Mouse (Mus musculus): ENCODE measurements around the gene Slc25a45.
A peak's percentile ranks its signal among the peaks of the same experiment; 100 is the strongest.

Gene Slc25a45

DNA sequence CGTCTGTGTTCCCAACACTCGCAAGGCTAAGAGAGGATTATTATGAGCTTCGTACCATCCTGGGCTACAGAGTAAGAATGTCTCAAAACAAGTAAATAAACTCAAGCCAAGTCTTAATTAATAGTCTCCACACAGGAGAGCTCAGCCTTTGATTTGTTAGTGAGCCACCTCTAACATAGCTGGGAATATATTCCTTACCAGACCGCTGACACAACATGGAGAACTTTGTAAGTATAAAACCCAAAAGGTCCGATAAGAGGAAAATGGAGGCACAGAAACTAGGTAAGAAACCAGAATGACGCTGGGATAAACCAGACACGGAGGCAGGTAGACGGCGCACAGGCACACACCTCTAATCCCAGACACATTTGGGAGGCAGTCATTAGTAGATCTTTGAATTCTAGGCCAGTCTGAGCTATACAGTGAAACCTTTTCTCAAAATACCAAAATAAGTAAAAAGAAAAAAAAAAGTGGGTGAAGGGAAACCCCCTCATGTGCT, 36.7 kb upstream of the Slc25a45 start:
- no peak for DNase-seq (ENCODE audit: low spot score)

DNA sequence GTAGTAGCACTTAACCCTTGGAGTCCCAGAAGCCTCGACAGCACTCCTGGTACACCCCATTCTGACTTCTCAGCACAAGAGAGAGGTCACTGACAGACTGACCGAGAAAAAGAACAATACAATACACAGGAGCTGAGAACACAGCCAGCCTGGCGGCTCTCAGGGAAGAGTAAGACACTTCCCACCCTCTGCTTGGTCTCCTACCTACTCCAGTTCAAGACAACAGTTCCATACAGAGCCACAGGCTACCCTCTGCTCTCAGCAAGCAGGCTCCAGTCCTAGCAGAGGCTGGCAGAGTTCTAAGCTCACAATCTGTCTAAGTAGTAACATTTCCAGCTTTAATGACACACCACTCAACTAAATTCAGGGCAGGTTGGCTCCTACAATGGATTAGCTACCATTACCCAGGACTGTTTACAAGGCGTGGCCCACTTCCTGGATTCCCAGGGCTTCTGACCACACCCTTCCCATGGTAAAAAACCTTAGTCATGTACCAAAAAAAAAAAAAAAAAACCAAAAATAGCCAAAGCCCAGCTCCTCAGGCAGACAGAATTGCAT, 36.1 kb upstream of the Slc25a45 start:
- no peak for DNase-seq (ENCODE audit: low spot score)

DNA sequence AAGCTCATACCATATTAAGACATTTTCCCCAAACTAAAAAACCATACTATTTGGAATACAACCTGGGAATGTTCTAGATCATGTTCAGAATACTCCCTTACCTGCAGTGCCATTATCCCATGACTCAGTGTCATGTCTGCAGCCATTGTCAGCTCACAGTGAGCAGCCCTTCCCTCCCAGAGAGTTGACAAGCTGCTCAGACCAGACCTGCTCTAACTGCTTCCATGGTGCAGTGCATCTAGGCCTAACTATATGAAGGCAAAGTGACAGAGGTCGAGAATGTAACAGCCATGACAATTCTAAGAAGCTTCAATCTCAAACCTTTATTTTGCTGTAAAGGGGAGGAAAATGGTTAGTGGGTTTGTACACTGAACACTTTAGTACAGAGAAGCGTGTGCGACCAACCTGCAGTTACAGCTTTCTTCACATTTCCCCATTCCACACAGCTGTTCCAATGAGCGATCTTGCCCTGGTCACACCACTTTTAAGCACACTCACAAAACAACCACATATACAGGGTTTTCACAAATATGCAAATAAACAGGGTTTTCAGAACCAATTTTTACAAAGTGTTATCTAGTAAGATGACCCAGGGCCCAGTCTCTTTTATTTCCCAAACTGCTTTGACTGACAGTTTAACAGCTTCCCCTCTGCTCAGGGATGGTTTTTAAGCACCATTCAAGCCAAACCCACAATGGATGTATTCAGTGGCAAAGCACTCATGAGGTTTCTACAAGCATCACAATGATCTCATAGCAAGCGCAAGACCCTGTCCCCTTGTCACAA, 35.4 kb upstream of the Slc25a45 start:
- no peak for DNase-seq (ENCODE audit: low spot score)

DNA sequence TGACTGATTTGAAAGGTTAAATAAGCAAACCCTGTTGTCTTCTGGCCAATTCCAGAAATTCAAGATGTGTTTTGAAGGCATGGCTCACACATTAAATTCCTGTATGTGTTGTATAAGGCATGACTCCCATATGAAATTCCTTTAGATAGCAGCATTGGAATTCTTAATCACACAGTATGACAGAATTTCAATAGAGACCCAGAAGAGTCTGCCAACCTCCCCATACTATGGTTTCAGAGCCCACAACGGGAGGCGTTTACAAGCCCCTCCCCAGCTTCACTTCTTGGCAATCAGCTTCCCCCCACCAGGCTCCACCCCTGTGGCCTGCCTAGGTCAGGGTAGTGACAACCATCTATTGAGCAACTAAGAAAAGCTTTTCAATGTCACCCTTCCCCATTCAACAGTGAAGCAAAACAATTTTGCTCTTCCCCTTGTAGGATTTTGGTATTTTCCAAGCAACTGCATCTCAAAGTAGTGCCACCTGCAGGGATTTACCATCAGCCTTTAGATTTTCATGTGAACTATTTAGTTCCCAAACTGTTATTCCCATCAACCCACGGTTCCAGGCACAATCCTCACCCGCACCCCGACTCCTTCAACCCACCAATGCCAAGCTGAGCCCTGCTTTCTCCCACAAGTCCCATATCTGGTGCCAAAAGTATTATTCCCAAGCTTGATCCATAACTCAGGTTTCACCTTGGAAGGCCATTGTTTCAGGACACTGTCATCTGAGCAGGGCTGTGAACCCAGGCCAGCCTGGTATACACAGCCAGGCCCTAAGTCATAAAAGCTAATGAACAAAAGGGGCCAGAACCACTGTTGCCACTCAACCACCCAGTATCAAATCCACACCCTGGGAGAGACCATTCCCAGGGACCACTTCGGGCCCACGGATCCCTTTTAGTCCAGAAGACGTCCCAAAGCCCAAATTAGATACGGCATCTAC, 34.5 kb upstream of the Slc25a45 start:
- DNase-seq (ENCODE audit: low spot score): no peak

DNA sequence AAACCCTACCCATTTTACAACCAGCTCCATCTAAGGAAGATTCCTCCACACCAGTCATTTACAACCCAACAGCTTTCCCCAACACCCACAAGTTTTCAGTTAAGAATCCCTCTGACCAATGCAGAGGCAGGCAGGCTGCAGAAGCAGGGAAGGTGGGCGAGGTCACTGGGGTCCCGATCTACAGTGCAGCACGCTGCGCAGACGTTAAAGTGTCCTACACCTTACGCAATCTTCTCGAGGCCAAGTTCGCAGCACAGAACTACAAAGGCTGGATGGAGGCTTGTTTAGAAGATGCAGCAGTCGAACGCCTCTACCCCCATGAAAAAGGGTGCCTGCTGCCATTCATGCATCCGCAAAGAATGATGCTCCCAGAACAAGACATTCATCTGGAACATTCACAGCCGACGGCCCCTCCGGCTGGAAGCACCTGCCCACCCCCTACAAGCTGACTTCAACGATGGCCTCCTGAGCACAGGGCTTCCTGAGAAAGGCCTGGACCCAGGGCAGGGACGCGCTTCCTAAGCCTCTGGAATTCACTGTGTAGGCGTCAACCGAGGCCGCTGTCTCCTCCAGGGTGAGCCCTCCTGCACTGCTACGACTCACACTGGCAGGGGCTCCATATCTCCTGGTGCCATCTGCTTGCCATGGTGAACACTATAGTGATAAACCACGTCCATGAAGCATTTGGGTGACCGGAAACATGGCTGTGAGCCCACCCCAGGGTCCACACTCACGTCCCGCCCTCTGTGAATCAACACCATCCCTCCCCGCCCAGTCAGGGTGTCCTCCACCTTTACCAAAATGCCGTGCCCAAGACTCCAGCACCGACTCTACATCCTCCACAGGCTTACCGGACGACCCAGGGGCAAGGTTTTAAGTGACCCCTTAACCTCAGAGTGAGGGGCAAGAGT, 33.6 kb upstream of the Slc25a45 start:
- DNase-seq (ENCODE audit: low spot score): no peak

DNA sequence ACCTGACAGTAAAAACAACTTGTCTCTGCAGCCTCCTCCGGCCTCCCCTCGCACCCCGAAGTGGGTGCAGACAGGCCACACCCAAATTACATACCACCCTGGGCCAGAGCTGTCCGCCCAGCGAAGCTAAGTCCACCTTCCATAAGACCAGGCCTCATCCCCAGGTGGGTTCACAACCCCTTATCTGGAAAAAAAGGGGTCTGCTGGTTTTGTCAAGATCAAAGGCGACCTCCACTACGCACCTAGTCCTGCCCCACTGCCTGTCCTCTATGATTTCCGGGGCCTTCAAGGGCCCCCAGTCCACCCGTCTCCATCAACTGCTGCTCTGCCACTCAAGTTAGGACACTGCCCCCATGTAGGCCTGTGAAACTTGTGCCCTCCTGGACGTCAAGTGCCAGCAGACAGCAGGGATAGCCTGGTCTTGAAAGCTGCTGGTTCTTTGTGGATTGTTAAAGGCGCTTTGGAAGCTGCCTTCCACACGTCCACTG, 32.7 kb upstream of the Slc25a45 start:
- no peak for DNase-seq (ENCODE audit: low spot score)

DNA sequence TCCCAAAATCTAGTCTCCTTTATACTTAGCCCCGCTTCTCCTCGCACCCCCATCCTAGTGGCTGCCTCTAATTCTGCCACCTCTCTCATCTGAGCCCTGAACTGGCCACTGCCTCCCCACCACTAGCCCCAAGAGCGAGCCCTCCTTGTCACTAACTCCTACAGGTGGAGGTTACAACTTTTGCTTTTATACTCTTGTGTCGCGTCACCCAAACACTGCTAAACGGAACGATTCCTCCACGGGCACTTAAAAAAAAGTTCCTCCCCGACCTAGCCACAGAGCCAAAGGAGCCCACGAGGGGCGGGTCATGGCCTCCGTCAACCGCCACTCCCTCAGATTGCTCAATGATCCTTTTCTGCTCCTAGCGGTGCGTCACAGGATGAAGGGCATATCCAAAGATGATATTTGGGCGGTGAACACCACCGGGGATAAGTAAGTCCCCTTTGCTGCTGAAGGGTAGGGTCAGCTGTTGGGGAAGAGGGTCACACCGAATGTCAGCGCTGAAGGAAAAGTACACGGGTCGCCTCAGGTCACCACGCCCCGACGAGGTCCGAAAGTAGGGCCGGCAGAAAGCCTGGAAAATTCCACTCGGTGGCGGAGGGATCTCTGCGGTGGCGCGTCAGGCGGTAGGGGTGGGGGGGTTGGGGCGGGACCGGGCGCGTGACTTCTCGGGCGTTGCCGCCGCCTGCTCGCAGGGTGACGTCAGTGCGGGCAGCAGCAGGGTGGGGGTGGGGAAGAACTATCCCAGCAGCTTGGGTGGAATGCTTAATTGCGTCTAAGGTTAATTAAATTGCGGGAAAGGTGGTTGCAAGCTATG, 32.1 kb upstream of the Slc25a45 start:
- peak; percentile 95 for DNase-seq (ENCODE audit: low spot score)

DNA sequence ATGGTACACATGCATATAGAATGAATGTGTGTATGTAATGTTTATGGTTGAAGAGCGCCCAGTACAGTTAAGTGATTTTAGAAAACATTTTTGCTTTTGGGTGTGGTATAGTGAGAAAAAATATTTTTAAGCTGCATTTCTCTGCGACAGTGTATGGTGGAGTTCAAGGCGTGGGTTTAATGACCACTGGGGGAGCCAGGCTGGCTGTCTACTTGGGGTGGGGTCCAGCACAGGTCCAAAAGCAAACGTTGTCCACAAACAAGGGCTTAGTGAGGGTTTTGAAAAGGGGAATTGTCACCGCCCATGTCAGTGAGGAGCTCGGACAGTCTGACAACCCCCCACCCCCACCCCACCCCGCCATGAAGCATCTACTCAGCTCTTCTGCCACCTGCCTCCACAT, 31.5 kb upstream of the Slc25a45 start:
- no peak for DNase-seq (ENCODE audit: low spot score)

DNA sequence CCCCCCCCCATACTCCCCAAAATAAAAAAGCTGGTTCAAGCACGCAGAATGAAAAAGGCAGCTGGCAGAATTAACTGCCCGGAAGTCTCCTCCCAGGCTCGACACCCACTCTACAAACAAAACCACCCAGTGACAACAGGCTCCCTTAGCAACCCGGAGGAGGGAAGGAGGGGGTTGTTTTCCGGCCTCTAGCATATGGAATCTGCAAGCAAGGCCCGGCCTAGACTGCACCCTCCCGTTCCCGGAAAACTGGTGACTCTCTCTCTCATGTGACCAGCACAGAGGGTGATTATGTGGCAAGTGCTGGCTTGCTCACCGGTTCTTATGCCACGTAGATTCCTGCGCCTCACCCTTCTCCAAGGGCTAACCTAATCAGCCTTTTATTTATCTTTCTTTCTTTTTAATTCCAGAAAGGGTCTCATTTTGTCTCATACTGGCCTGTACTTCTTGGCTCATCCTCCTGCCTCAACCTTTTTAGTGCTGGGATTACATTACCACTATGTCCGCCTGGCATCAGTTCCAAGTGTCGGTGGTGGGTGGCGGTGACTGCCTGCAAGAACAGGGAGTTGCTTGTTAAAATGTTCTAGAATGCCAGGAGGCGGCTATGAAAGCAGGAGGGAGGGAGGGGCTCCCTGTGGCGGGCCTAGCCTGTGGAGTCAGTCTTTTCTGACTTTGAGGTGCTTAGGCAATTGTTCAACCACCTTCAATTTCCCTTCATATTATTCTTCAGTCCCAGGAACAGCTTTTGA, 30.9 kb upstream of the Slc25a45 start:
- DNase-seq (ENCODE audit: low spot score): peak; percentile 71

DNA sequence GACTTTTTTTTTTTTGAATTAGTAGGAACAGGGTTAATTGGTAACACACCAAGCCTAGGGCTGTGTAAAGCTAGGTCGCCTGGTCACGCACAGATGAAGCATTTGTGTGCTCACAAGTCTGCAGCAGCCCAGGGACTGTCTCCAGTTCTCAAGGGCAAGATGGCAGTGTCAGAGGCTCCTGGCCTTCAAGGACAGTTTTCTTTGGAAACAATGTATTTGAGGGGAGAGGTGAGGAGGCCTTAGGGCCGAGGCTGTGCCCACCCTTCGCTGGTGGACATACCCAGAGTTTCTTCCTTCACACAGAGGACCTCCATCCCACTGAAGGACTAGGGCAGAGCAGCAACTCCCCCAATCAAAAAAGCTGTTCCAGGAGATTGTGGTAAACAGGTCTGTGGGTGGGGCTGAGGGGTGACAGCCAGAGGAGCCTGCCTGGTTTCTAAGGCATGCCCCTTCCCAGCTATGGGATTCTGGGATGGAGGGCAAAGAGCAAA, 30.3 kb upstream of the Slc25a45 start:
- no peak for DNase-seq (ENCODE audit: low spot score)

DNA sequence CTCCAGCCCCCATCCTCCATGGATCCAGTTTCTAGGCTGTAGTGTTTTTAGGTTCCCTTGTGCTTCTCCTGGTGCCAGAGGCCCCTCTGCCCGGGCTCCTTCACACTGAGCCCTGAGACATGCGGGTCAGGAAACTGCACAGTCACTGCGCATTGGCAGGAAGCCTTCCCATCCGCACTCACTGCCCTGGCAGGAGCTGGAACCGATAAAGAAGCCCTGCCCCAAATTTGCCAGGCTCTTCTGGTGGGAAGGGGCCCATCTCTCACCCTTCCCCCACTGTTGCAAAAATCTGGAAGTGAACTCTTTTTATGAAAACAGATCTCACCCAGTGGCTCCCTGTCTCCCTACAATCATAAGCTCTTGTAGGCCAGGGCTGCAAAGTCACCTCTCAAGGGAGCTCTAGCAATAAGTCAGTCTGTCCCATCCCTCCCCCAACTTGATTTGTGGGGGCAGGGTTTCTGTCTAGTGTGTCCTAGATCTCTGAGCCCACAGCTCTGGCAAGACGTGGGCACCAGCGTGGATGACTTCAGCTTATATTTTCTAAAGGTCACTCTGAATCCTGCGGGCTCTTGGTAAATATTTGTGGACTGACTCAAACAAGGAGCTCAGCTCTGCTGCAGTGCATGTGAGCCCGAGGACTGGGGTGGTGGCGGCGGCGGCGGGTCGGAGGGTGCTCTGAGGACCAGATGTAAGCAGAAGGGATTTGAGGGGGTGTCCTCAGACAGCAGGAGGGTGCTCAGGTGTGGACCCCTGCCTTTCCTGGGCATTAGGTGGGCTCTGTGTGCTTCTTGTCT, 29.4 kb upstream of the Slc25a45 start:
- peak; percentile 58 for DNase-seq (ENCODE audit: low spot score)

DNA sequence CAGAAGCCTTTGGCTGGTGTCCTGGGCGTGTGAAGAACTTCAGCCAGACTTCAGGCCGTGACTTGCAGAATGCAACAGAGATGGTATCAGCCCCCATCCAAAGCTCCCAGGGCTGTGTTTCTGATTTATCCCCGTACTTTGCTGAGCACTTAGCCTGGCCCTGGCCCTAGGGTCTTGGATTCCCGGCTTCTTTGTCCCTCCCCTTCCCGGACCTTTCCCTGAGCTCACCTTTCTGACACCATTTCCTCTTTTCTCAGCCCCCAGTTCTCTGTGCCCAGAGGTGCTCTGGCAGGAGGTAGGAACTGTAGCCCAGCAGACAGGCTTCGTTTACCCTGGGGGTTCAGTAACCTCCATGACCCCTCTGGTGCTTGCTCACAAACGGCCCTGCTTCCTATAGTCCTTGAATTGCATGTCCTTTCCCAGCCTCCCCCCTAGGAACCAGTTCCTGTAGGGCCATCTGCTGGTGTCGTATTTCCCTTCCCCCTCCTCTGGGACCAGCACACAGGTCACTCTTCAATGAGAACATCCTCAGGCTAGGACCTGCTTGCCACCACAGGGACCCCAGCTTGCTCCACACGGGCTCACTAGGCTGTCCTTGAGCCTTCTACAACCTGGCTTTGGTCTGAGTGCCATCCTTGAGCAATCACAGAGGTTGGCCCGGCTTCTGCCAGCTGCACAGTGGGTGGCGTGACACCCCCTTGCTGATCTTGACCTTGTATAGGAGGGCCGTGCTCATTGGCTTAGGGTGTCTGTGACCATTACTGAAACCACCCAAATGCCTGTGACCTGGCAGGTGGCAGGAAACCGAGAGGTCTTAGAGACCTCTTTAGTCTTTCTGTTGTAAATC, 28.6 kb upstream of the Slc25a45 start:
- no peak for DNase-seq (ENCODE audit: low spot score)

DNA sequence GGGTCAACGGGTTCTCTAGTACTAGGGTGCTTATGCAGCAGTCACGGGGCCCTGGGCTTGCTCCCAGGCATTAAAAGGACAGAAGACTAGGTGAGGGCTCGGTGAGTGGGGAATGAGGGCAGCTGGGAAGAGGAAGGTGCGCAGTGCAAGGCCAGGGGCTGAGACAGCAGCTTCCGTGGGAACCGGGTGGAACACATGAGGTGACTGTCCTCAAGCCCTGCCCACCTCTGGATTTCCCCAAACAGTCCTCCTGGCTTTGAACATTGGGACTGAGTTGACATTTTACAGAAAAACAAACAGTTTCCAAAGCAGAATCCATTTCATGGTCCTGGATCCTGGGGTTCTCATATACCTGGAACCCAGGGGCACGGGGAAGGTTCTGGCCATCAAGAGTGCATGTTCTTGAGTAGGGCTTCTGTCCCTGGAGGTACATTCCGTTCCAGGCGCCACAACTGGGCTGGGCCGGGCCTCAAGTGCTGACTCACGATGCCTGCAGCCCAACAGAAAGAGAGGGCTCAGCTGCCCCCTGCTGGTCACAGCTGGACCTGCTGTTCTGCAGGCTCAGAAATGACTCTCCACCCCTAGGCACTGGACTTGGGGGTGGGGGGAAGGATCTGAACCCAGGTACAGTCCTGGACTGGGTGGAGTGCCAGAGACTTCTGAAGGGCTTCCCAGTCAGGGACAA, 27.6 kb upstream of the Slc25a45 start:
- peak; percentile 96 for DNase-seq (ENCODE audit: low spot score)

DNA sequence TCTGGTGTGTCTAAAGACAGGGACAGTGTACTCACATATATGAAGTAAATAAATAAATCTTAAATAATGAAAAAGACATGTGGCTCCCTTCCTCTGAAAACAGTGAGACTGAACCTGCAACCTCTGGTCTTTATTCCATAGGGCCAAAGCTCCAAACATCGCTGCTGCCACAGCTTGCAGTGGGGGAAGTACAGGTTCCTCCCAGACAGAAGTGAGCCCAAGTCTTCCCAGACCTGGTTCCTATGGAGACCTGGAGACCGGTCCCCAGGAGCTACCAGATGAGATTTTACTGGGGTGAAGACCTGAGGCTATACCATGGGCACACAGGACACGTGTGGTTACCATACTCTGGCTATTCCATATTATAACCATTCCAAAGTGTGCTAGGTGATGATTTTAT, 26.7 kb upstream of the Slc25a45 start:
- no peak for DNase-seq (ENCODE audit: low spot score)

DNA sequence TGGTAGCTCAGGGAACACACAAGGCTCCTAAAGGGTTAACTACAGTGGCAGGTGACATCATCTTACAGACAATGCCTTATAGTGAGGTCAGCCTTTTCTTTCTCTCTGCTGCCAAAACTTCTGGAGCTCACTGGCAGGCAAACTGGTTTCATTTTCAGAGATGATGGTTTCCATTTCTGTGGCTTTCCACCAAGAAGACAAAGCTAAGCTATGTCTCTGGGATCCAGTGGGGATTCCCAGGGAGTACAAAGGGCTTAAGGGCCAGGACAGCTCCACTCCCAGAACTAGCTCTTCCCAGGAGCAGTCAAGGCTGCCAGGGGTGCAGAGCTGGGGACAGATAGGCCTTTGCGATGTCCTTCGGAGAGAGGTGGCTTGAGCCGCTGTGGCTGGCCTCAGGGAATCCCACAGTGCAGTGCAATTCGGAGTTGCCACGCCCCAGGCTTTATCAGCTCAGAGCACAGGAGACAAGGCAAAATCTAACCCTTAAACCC, 26.1 kb upstream of the Slc25a45 start:
- DNase-seq (ENCODE audit: low spot score): no peak

DNA sequence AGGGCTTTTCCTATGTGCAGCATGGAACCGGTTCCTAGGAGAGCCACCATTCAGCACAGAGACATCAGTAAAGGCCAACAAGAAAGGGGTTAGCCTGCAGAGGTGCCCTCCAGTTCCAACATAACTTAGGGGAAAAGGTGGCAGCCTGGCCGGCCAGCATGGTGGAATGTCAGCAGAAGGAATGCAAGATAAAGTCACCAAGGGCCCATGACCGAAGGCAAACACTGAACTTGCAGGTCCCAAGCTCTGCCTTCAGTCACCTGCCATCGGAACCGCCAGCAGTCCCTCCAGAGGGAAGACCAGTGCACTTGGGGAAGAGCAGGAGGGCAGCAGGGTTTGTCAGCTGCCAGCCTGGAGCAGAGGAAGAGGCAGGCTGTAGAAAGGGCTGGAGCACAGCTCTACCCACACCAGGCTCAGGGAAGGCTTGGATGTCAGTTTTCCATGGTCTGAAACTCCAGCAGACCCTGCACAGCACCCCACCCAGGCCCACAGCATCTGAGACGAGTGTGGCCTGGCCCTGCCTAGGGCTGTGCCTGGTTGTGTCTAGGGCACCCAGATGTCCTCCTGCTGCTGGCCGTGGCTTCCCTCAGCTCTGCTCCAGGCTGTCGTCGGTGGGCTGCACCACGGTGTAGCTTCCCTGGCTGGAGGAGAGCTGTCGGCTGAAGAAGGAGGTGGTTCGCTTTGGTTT, 25.4 kb upstream of the Slc25a45 start:
- DNase-seq (ENCODE audit: low spot score): no peak

Data from testis, postnatal 10 days (tissue).